Mouse (Mus musculus) lung, adult 2 months (tissue): ENCODE measurements at regions not wholly inside any gene's neighbourhood (a gene's known extent, or its start where the extent isn't known, plus 50 kb on each side); places are given as distances from the start of the nearest gene placed in this dataset.

ENCODE experiments used
- CTCF ChIP-seq: fragments of 200-500 bp; IDR thresholded peaks from 2 replicates; pipeline ENCODE4 v1.5.1; 2011; ENCODE audit warnings: mild to moderate bottlenecking, low read length, control low read depth; ENCODE audit not compliant: insufficient read depth
- POLR2A ChIP-seq: fragments of 200-500 bp; IDR thresholded peaks from 2 replicates; pipeline ENCODE4 v1.6.1; 2011; ENCODE audit warnings: low read depth, mild to moderate bottlenecking, control low read depth, low read length, borderline replicate concordance; ENCODE audit errors: extremely low read depth

DNA sequence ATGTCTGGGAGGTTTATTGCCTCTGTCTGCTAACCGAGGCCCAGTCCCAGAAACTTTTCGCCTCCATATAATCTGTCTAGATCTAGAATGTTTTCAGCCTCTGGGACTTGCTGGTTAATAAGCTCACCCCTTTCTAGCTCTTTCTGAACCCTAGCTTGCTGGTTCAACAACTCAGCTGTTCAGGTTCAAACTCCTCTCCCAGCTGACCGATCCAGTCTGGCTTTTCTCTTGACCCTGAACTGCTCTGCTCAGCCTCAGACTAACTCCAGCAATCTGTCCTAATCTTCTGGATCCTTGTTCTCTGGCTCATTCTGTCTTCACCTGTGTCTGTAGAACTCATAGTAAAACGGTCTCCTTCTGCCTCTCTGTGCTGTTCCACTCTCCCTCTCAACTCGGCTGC is 86.2 kb upstream of the Plxnc1 start:
- TF ChIP-seq CTCF (no peak), POLR2A (no peak)
